Mouse (Mus musculus) gastrocnemius, postnatal 14 days (tissue): ENCODE data around the gene Mospd2. TPM values are rescaled to one million over a fixed set of nuclear protein-coding genes. Genes with fewer than 3 reads are reported as not detected.
A peak's percentile ranks its signal among the peaks of the same experiment; 100 is the strongest.

Experiments used
- DNase-seq: peaks from one replicate; pipeline ENCODE4 v3.0.0; 2021; ENCODE audit warnings: mixed read lengths
- intact Hi-C: fragments of 180-260 bp; cut with DNase I; formaldehyde crosslinking; loops from one replicate; pipeline ENCODE4 v1.15.1; 2025; ENCODE audit warnings: low total_unique reads
- long read RNA-seq, 2 experiments: library from polyadenylated mRNA; stranded (forward); transcript quantifications; one replicate each; pipeline ENCODE4 v2.0.0; 2021
- total RNA-seq, 2 experiments: library from RNA; stranded (reverse); gene quantifications; 2 replicates each; pipeline ENCODE4 v1.2.3; 2021

Mospd2 gene
- total RNA-seq = 10 to 100 TPM in 1 of 2 experiments, 1 to 10 TPM in 1; 9.0 to 10.1 TPM
- long read RNA-seq, experiment 1, partial matches to known transcripts = 0 of 3 reads
- long read RNA-seq, experiment 1, other reads (novel, unspliced or antisense) = 0 of 3 reads
- long read RNA-seq, experiment 2, partial matches to known transcripts = 0 of 4 reads
- long read RNA-seq, experiment 2, other reads (novel, unspliced or antisense) = 1 of 4 reads

DNA sequence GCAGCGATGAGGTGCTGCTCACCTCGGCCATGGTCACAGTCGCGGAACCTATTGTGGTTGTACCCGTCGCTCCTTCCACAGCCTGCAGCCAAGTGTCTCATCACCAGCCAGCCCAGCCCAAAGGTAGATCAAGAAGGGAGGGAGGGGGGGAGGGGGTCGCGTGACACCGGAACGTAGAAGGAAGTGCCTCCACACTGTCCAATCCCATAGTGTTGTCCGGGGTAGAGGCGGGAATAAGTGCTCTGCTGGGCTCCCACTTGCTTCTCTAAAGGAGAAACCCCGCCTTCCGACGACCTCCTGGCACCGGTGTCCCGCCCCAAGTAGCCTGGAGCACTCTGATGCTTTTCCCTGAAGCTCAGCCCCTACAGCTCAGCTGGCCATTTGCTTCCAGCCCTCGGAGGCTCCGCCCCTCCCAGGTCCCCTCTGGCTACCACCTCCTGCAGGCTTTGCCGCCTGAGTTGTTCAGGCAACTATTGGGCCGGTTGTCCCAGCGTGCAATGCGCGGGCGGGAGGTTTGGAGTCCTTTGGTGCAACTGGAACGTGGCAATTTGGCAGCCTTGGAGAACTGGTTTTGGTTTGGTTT is at the start of gene Mospd2, which contains the start of gene Fancb:
TSS of gene Mospd2 (minus strand) at position 183 of the 583 bp plus-strand sequence.
TSS of gene Fancb (plus strand) at position 400 of the 583 bp plus-strand sequence.
- intact Hi-C loops = no loop called here

DNA sequence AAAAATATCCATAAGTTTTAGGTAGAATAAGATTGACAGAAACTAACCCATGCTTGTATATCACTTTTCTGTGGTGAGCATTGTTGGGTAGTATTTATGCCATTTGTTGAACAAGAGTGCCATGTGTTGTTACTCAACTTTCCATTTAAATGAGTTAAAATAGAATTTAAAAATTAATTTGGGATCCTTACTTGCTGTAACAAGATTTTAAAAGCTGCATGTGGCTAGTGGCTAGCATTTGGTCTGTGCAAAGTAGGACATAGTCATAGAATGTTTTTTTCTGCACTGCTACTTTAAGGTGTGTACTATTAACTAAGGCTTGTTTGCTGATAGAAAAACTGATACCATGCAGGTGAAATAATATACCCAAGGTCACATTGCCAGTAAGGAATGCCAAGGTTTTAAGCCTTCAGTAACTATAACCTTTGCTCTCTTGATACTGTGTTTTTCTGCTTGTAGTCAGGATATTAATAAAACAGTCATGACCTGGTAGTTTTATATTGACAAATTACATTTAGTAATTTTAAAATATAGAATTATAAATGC is 24.7 kb upstream of the Mospd2 start, which contains the start of gene Gm17604:
TSS of gene Gm17604 (minus strand) at position 51 of the 546 bp plus-strand sequence.
- DNase-seq = no peak
- intact Hi-C loops = no loop called here

More for the DNA sequence above, at the start of gene Mospd2, which contains the start of gene Fancb:
- peak; percentile 88 for DNase-seq

DNA sequence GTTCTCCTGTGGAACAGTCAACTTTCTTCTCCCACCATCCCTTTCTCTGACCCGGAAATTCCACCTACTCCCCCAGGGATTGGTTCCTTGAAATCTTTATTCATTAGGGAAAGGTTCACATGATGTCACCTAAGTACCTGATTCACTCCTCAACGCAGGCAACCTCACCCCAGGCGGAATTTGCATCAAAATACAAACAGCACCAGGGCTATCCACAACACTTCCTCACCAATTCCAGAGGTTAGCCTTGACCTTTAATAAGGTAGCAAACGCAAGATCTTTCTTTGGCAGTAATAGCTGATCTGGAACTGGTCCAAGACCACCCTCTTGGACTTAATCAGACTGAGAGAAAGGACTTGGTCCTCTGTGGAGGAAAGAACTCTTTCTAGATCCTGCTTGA is 23.0 kb upstream of the Mospd2 start:
- DNase-seq = no peak
- intact Hi-C loops = no loop called here

DNA sequence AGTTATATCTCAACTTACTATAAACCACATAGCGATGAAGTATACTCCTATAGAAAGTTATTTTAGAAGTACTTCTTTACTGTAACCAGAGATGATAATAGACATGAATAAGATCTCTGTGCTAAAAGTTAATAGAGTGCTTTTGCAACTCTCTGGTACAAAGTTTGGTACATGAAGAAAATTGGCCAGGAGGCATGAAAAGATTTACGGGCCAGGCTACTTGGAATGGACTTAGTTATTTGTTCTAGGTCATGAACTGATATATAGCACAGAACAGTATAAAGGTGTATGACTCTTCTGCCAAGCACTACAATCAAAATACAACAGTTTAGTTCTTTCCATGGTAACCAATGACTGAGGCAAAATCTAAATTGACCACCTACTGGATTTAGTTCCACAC is 1.3 kb downstream of the Mospd2 start:
- intact Hi-C loops = no loop called here
- no peak for DNase-seq

DNA sequence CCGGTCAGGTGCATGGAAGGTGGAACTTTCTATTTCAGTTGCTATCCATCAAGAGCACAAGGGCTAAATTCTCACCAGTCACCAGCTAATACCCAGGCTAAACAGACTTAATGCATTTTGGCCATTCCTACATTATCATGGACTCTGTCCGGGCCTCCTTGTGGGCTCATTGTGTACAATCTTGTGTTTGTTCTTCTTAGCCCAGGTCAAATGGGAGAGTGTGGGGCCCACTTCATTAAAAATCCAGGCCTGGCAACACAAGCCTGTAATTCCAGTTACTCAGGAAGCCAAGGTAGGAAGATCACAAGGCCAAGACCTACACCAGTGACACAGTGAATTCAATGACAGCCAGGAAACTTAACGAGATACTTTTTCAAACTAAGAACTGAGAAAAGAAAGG is 9.0 kb downstream of the Mospd2 start:
- intact Hi-C loops = no loop called here
- DNase-seq = no peak

DNA sequence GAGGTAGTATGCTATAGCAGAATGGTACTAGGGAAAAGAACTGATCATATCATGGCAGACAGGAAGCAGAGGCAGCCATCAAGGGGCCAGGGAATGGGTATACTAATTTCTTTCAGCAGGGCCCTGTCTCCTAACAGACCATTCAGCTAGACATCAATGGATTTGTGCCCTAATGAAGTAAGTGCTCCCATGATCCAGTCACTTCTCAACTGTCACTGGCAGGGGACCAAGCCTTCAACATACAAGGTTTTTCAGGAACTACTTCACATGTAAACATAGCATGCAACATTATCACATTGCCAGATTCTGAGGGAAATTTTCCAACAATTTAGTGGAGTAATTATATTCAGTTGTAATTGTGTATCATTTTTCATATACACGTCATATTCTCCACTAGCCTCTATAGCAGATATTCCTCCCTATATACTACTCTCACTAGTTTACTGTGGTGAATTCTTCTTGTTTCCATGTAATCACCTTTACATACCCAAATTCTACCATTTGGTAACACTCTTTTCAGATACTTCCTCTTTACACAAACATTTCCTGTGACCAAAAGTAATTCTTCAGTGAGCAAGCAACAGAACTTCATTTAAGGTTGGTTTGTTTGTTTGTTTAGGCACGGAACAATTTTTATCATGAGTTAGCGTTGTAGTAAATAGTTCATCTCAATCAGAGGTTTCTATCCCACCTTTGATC is 14.3 kb downstream of the Mospd2 start:
- intact Hi-C loops = no loop called here
- no peak for DNase-seq

DNA sequence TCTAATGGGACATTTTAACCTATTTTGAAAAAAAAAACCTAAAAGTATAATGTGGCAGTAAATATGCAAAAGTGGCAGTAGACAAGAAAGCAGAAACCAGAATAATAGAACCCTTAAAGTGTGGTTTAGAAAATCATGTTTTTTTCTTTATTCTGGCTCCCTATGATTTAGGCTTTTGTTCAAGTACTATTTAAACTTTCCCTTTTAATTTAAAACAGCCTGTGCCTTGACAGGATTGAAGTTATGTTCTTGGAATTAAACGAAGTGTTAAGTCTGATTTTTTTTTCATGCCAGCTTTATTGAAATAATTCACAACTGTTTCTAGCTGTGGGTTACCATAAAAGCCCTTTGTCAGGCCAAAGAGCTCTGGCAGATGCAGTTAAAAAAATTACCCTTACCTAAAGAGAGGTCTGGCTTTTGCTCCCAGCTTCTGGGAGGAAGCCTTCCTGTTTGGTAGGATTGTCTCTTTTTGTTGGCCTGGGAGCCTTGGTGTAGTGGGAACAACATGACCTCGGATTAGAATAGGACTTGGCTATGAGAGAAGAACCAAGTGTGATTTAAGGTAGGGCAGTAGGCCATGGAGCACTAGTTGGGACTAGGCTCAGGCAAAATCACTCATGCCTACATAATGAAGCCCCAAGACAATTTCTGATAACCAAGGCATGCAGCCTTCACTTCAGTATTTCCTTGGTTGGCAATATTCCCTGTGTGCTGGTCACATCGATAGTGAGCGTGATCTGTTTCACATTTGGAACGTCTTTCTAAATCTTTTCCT is 27.4 kb downstream of the Mospd2 start:
- intact Hi-C loops = no loop called here

DNA sequence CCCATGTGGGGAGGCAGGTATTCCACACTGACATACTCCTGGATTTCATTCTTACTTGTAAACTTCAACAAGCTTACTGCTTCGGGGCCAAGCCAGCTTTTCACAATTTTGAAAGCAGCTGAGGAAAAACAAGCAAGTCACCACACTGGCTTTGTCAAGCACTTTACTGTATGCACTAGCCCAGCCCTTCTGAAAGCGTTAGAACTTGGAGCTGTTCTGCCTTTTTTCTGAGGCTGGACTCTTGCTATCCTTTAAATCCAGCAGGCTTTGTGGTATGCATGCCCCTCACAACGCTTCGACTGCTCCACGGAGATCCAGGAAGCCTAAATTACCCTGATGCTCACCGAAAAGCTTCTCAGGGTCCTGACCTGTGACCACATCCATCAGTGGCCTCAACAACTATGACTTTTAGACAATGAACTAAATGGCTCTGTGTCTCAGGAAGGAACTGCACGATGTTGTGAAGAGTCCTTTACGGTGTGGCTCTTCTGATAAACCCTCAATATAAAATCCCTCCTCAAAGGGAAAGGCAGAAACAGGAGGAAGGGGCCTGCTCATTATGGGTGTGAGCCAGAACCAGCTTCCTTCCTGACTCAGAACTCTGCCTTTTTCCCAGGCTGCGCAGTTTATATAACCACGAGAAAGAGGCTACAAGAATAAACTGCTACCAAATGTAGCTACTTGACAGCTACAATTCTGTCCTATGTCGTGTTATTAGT is 28.2 kb downstream of the Mospd2 start:
- no peak for DNase-seq
- intact Hi-C loops = no loop called here

More for the DNA sequence above, 27.4 kb downstream of the Mospd2 start:
- no peak for DNase-seq

DNA sequence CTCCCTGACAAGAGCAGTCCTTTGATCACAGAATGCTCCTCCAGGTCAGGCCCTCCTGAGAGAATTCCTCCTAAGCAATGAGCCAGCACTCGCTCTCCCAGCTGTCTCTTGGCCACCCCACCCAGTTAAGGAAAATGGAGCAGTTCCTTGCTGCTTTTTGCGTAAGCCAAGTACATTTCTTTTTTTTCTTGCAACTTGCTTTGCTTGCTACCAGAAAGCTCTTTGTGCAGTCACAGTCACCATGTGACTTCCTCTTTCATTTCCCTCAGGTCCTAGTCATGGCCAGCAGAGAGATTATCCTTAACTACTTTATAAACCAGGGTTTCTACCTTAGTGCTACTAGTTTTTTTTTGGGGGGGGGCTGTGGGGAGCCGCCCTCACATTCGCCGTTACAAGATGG is 38.6 kb downstream of the Mospd2 start:
- no peak for DNase-seq
- intact Hi-C loops = no loop called here

DNA sequence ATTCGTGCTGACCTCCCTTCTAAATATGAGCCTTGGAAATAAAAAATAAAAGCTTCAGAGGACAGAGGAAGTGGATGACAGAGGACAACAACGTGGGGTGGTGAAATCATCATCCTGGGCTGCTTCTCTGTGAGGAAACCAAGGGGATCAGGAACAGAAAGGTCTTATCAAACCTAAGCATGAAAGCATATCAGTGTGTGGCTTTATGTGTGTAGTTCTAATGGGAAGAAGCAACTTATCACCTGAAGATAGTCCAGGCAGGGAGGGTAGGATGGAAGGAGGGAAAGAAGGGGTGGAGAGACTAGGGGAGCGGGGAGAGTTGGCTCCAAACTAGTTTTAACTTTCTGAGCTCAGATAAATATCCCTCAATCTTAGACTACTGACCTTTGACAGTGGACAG is 67.2 kb downstream of the Mospd2 start:
- DNase-seq = no peak
- intact Hi-C loops = no loop called here

DNA sequence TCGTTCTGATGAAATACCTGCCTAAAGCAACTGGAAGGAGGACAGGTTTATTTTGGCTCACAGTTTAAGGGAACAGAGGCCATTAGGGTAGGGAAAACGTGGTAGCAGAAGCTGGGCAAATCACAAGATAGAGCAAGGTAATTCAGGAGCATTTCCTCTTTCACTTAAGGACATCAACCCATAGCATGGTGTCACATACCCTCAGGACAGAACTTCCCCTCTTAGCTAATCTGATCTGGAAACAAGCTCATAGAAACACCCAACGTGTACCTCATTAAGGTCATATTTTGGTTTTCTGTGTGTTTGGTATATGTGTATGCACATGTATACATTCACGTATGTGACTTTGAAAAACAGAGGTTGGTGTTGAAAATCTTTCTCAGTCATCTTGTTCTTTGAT is 68.0 kb downstream of the Mospd2 start:
- intact Hi-C loops = no loop called here
- DNase-seq = no peak

DNA sequence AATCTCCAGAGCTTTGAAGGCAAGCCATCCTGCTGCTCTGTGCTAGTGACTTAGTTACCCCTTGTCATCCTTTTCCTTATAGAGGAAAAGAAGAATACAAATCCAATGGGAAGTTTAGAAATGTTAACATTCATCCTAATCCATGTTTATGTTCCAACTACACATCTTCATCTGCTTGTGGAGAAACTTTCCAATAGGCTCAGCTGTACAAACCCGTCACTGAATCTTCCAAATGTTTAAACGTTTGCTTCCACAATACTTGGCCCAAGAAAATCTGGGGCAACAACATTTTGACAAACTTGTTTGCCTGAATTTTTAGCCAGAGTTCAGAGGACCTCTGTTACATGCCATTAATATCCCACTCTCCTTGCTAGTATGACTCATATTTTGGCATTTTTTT is 78.3 kb downstream of the Mospd2 start:
- no peak for DNase-seq
- intact Hi-C loops = no loop called here

DNA sequence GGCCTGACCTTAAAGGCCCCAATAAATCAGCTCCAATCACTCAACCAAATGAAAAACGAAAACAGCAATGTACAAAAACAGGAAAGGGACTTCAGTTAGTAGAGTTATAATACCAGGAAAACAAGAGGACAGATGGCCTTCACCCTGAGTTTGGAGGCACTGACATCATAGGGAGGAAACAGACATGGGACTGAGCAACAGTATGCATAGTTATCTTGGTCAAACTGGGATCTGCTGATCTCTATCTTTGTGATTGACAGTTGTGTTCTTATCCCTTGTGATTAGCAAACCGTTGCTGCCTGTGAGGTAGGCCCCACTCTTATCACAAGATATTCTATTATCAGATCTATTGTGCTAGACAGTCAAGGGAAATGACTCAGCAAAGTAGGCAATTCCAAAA is 80.4 kb downstream of the Mospd2 start:
- DNase-seq = no peak
- intact Hi-C loops = no loop called here

DNA sequence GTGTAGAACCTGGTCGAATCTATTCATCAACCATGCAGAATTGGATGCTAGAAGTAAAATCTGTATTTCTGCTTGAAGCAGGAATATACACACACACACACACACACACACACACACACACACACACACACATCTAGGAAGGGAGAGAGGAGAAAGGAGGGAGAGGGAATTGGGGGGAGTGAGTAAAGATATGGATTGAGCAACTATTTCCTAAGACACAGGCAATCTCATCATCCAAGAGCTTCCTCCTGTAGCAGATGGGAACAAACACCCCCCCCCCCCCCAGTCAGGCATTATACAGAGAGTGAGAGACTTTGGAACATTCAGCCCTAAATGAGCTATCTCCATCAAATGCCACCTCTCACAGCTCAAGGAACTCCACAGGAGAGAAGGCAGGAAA is 93.9 kb downstream of the Mospd2 start:
- no peak for DNase-seq

More for the DNA sequence above, 93.9 kb downstream of the Mospd2 start:
- intact Hi-C loops = no loop called here

Other genes with a start within 250 kb of the Mospd2 start
- gene Fancb, start 217 bp upstream of the Mospd2 start, total RNA-seq = under 1 TPM; 0.55 to 0.69 TPM
- gene Gm17604, start 24.5 kb upstream of the Mospd2 start, total RNA-seq = not detected